Comparison of ENCODE assay signal across 20 mouse cellular contexts in genomic region chr5:67321656-67322268, GRCm38 (mm10). TPM values are rescaled to one million over a fixed set of nuclear protein-coding genes. Genes with fewer than 3 reads are reported as not detected.
DNase-seq lines count a peak whose midpoint lies in the region; ATAC-seq and TF ChIP-seq lines count a peak whose summit lies in the region.
"Had no signal": no experiment of that assay in that cellular context is flagged by ENCODE, and none has a peak within 500 bp of the region (broad histone marks: within the 10 kb centered on the region; RNA-seq: fewer than 3 reads in every experiment).

No protein-coding gene starts in this region.

- H3K9ac ChIP-seq in forebrain, postnatal 0 days = no peak overlapping the region
- H3K9ac ChIP-seq in limb, embryonic 11.5 days (ENCODE audit: low read length) = no peak overlapping the region
- H3K9ac ChIP-seq: embryonic facial prominence, embryonic 15.5 days; forebrain, embryonic 15.5 days; hindbrain, embryonic 14.5 days; limb, embryonic 15.5 days; liver, embryonic 14.5 days; lung, embryonic 14.5 days; midbrain, embryonic 13.5 days had no signal

- H3K36me3 ChIP-seq in forebrain, postnatal 0 days (ENCODE audit: insufficient read depth) = peaks cover 10% of the 10 kb centered on the region; the same call in 1 of the 2 replicates
- peaks cover 33% of the 10 kb centered on the region for H3K36me3 ChIP-seq in forebrain, embryonic 10.5 days (replicated peaks)
- peaks cover 3% of the 10 kb centered on the region; the same call in 1 of the 2 replicates for H3K36me3 ChIP-seq in limb, embryonic 11.5 days (ENCODE audit: control insufficient read depth, insufficient read depth, low read length)
- H3K36me3 ChIP-seq in limb, embryonic 10.5 days = peaks cover 26% of the 10 kb centered on the region

- 85% methylated on average over 17 of the region's 17 CpGs for WGBS in forebrain, postnatal 0 days
- 92% methylated on average over 17 of the region's 17 CpGs for WGBS in forebrain, embryonic 10.5 days
- WGBS in limb, embryonic 11.5 days = 85% methylated on average over 17 of the region's 17 CpGs
- WGBS in limb, embryonic 10.5 days = 91% methylated on average over 17 of the region's 17 CpGs

- no peaks in the 10 kb centered on the region for H3K9me3 ChIP-seq in forebrain, postnatal 0 days (ENCODE audit: low read length)
- H3K9me3 ChIP-seq in forebrain, embryonic 10.5 days = no peaks in the 10 kb centered on the region
- H3K9me3 ChIP-seq in limb, embryonic 11.5 days (ENCODE audit: control insufficient read depth, low read length) = no peaks in the 10 kb centered on the region
- H3K9me3 ChIP-seq in limb, embryonic 10.5 days (replicated peaks) = no peaks in the 10 kb centered on the region
- H3K9me3 ChIP-seq: embryonic facial prominence, embryonic 15.5 days; forebrain, embryonic 15.5 days; limb, embryonic 15.5 days; midbrain, embryonic 13.5 days had no signal

- no peaks in the 10 kb centered on the region for H3K4me1 ChIP-seq in forebrain, postnatal 0 days (ENCODE audit: insufficient read depth)
- no peaks in the 10 kb centered on the region for H3K4me1 ChIP-seq in forebrain, embryonic 10.5 days
- H3K4me1 ChIP-seq in limb, embryonic 11.5 days (ENCODE audit: control insufficient read depth, insufficient read depth, low read length) = no peaks in the 10 kb centered on the region
- H3K4me1 ChIP-seq in limb, embryonic 10.5 days = no peaks in the 10 kb centered on the region
- H3K4me1 ChIP-seq: forebrain, embryonic 15.5 days; limb, embryonic 15.5 days; midbrain, embryonic 13.5 days had no signal

- no peak overlapping the region for H3K4me2 ChIP-seq in forebrain, postnatal 0 days (ENCODE audit: low read depth)
- H3K4me2 ChIP-seq in limb, embryonic 11.5 days (ENCODE audit: low read depth, severe bottlenecking) = no peak overlapping the region
- H3K4me2 ChIP-seq: embryonic facial prominence, embryonic 15.5 days; forebrain, embryonic 15.5 days; hindbrain, embryonic 14.5 days; limb, embryonic 15.5 days; lung, embryonic 14.5 days; midbrain, embryonic 13.5 days had no signal

- no peaks in the 10 kb centered on the region for H3K27me3 ChIP-seq in forebrain, postnatal 0 days (ENCODE audit: insufficient read depth, low read length)
- H3K27me3 ChIP-seq in forebrain, embryonic 10.5 days (ENCODE audit: poor library complexity, severe bottlenecking) = no peaks in the 10 kb centered on the region
- no peaks in the 10 kb centered on the region for H3K27me3 ChIP-seq in limb, embryonic 11.5 days (ENCODE audit: control insufficient read depth, insufficient read depth, low read length)
- no peaks in the 10 kb centered on the region for H3K27me3 ChIP-seq in limb, embryonic 10.5 days (ENCODE audit: low read depth, poor library complexity, severe bottlenecking)
- H3K27me3 ChIP-seq: embryonic facial prominence, embryonic 15.5 days; forebrain, embryonic 15.5 days; limb, embryonic 15.5 days; megakaryocyte, embryonic 14.5 days; midbrain, embryonic 13.5 days had no signal

- TF ChIP-seq CTCF in forebrain, postnatal 0 days (IDR thresholded peaks at IDR 0.05; ENCODE audit: low read depth) = no peak

- no peak overlapping the region for H3K27ac ChIP-seq in forebrain, postnatal 0 days (ENCODE audit: low read depth, low read length)
- no peak overlapping the region for H3K27ac ChIP-seq in forebrain, embryonic 10.5 days
- no peak overlapping the region for H3K27ac ChIP-seq in limb, embryonic 11.5 days (replicated peaks; ENCODE audit: low read depth, low read length)
- no peak overlapping the region for H3K27ac ChIP-seq in limb, embryonic 10.5 days
- H3K27ac ChIP-seq: embryonic facial prominence, embryonic 15.5 days; forebrain, embryonic 15.5 days; hindbrain, embryonic 14.5 days; limb, embryonic 15.5 days; liver, embryonic 14.5 days; midbrain, embryonic 13.5 days had no signal

- peak; percentile 8 for DNase-seq in forebrain, postnatal 0 days
- DNase-seq in forebrain, embryonic 10.5 days (ENCODE audit: extremely low spot score, low spot score) = no peak
- DNase-seq in limb, embryonic 11.5 days (ENCODE audit: low spot score) = peak; percentile 12
- DNase-seq in limb, embryonic 10.5 days (ENCODE audit: low spot score) = no peak
- DNase-seq in kidney, postnatal 14 days = peak; percentile 64
- DNase-seq in cerebellum, adult 11-12 months = no peak
- no peak for DNase-seq in gastrocnemius, adult 18-20 months (ENCODE audit: low spot score)
- DNase-seq: adrenal gland, postnatal 14 days; cerebellum, adult 9-10 months; gastrocnemius, postnatal 36 days; layer of hippocampus, postnatal 36 days; lung, embryonic 14.5 days; thymus, postnatal 14 days had no signal

- H3K4me3 ChIP-seq in forebrain, postnatal 0 days (ENCODE audit: low read depth, low read length) = no peak overlapping the region
- no peak overlapping the region for H3K4me3 ChIP-seq in forebrain, embryonic 10.5 days
- H3K4me3 ChIP-seq in limb, embryonic 11.5 days (ENCODE audit: low read depth, low read length) = no peak overlapping the region
- H3K4me3 ChIP-seq in limb, embryonic 10.5 days = no peak overlapping the region
- H3K4me3 ChIP-seq: embryonic facial prominence, embryonic 15.5 days; forebrain, embryonic 15.5 days; limb, embryonic 15.5 days; megakaryocyte, embryonic 14.5 days; midbrain, embryonic 13.5 days had no signal

- ATAC-seq in forebrain, postnatal 0 days = no peak
- ATAC-seq in limb, embryonic 11.5 days (ENCODE audit: insufficient number of reproducible peaks, low FRiP score, low TSS enrichment, low read depth) = no peak
- ATAC-seq: forebrain, embryonic 15.5 days; midbrain, embryonic 13.5 days had no signal

RNA-seq across cellular contexts. Expression of gene Slc30a9, which starts 15.0 kb away (rescaled TPM):
- total RNA-seq in forebrain, postnatal 0 days (2014; rRNA removed) = 83.2 and 102 TPM in 2 replicates
- polyA plus RNA-seq in forebrain, postnatal 0 days (2015; fragmentation: Nextera tagmentation; extraction: Ambion mirVana) = 128 and 167 TPM in 2 replicates
- 85.4 and 87.5 TPM in 2 replicates for polyA plus RNA-seq in forebrain, embryonic 10.5 days (2016; fragmentation: Nextera tagmentation; extraction: Ambion mirVana)
- 119 and 123 TPM in 2 replicates for polyA plus RNA-seq in limb, embryonic 11.5 days (2014; fragmentation: Nextera tagmentation; extraction: Ambion mirVana)
- polyA plus RNA-seq in limb, embryonic 10.5 days (2016; fragmentation: Nextera tagmentation; extraction: Ambion mirVana) = 82.3 and 90.9 TPM in 2 replicates
- 100 to 1,000 TPM; 116 to 120 TPM for total RNA-seq in gastrocnemius, adult 18-20 months (2021)

Comparison
In these comparisons a context has a peak if more than half of its experiments do, and no peak if none do; other contexts are left out.
1. DNase-seq: peak in forebrain, postnatal 0 days (single experiment), limb, embryonic 11.5 days (single experiment) and kidney, postnatal 14 days (single experiment); none in forebrain, embryonic 10.5 days (single experiment), limb, embryonic 10.5 days (single experiment), cerebellum, adult 11-12 months (single experiment) and gastrocnemius, adult 18-20 months (single experiment).